Mouse (Mus musculus) embryo, embryonic 11.5 days (tissue): ENCODE data around the gene Cwc15.
"Not testable (repeated sequence)": the region's sequence is repeated elsewhere in the genome, so short reads cannot be mapped to it uniquely, and the experiment has no call there.

Experiments
- DNase-seq: peaks from one replicate; pipeline ENCODE4 v3.0.0-alpha.2; 2012; ENCODE audit warnings: low read depth, low spot score

Cwc15 gene

DNA sequence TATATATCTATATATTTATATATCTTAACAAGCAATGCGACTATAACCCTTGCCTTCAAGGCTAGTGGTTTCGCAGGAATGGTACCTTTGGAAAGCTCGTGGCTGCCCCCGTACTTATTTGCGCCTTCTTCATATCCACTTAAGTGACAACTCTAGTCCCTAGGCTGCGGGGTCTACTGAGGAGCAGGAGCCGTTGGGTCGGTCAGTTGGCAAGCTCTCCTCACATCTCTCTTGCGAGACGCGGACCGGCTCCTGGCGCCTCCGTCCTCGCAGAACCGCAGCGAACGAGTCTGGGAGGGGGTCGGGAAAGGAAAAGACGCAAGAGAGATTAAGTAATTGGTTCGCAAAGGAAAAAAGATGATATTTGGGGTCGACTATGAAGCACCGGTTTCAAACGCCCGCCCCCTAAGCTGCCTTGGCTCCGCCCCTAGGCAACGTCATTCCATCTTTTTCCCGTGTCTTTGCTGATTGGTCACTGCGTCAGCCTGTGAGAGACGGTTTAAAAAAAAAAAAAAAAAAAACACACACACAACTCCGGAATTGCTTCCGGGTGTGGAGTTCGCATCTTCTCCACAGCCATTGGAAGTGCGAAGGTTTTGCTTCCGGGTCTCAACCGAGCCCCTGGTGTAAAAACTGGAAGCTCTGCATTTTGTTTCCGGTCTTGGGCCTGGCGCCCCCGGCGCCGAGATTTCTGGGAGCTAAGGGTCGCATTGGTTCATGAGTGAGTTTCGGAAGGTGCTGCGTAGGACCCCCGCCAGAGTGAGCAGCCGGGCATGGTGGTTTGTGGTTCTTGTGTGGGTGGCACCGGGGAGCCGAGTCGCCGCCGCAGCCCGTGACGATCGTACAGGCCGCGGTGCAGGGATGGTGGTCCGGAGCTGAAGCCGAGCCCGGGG, at the start of gene Cwc15, which contains the start of gene Kdm4d:
Gene Cwc15 (plus strand): TSS at position 595 of the 893 bp plus-strand sequence.
Gene Kdm4d (minus strand): TSS at position 460 of the 893 bp plus-strand sequence.
- peak; percentile 94 for DNase-seq

DNA sequence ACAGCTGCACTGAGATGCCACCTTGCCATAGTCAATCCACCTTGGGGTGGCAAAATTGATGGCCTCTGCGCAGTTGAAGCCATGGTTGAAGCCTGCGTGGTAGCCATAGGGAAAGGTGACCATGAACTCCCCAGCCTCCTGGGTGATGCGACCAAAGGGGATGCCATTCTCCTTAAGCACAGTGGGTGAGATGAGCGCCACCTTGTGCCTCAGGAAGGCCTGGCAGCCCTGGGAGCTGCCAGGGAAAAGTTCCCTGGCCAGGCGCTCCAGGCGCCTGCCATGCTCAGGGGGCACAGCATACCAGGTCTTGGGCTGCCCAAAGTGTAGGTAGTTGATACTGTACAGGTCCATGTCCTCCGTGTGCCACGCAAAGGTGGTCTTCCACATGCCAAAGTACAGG, 49.3 kb upstream of the Cwc15 start:
- DNase-seq, result not testable (repeated sequence)

DNA sequence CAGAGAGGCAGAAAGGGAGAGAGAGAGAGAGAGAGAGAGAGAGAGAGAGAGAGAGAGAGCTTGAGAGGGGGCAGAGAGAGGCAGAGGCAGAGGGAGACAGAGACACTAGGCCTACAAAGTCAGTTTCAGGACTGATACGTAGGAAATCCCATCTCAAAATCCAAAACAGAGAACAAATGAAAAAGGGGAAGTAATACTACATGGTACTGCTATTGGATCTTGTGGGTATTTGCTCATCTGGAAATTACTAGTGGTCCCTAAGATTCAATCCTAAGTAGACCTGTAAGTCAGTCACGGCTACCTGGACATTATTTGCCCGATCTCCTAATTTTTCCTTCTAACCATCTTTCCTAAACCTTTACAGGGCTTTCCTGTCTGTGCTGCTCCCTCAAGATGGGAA, 44.1 kb upstream of the Cwc15 start:
- DNase-seq, result no peak

DNA sequence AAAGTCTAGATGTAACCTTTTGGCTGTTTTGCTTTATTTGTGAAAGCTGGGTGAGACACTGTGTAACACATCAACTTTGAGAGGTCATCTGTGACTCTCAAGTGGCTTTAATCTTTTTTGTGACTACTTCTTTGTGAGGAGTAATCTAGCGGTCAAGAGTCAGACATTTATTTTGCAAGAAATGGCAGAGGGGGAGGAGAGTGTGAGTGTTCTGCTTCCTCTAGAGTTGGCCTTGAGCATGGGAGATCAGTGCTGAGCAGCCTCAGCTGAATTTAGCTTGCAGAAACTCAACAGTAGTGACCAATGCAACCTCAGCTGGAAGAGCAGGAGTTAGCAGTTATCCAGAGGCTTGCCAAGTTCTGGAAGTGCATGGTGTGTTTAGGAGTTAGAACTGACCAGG, 37.9 kb upstream of the Cwc15 start:
- not testable (repeated sequence) for DNase-seq

DNA sequence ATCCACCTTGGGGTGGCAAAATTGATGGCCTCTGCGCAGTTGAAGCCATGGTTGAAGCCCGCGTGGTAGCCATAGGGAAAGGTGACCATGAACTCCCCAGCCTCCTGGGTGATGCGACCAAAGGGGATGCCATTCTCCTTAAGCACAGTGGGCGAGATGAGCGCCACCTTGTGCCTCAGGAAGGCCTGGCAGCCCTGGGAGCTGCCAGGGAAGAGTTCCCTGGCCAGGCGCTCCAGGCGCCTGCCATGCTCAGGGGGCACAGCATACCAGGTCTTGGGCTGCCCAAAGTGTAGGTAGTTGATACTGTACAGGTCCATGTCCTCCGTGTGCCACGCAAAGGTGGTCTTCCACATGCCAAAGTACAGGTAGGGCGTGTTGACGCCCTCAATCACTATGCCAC, 36.7 kb upstream of the Cwc15 start:
- DNase-seq, result not testable (repeated sequence)

DNA sequence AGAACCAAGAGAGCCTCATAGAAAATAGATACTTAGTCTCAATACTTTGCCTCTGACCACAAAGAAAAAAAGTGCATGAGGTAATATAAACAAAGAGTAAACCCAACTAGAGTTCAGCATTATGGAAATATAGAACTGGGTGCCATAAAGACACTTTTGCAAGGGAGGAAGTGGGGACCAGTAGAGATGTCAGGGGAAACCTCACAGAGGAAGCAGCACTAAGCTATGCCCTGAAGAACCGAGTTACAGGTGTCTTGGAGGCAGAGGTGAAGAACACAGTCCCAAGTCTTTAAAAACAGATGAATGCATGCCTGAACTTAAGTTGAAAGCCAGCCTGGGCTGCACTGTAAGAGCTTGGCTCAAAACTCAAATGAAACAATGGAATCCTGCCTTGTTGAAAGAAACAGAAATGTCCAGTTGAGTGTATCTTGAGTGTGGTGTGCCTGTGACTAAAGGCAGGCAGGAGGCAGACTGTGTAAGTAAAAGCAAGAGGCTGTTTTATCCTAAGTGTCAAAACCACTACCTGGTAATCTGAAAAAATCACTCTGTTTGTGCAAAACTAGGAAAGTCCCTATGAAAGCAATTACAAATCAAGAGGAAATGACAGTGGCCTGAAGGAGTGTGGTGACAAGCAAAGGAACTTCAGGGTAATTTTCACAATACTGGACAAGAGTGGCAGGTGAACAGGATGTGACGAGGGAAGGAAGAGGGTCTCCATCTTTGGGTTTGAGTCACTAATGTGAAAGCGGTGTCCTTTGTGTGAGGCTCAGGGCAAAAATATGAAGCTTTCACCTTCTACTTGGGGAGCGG, 1.3 kb upstream of the Cwc15 start:
- DNase-seq, result no peak

DNA sequence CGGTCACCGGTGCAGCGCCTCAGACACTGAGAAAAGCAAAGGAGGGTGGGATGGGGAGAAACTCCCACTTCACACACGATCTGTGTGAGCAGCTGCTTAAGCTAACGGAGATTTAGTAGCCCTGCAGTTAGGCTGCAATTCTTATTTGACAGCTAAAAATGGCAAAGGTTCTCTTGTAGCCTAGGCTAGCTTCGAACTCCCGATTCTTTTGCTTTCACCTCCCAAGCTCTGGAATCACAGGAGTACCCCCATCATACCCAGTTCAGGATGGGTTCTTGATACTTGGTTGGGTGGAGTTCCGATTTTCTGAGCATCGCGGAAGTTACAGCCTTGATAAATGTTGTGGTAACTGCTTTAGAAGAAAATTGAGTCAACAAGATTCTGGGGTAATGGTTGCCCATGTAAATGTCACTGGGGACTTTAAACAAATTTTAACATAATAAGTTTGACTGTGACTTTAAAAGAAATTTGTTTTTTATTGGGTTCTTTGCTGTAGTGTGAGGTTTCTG, 553 bp downstream of the Cwc15 start:
- no peak for DNase-seq

DNA sequence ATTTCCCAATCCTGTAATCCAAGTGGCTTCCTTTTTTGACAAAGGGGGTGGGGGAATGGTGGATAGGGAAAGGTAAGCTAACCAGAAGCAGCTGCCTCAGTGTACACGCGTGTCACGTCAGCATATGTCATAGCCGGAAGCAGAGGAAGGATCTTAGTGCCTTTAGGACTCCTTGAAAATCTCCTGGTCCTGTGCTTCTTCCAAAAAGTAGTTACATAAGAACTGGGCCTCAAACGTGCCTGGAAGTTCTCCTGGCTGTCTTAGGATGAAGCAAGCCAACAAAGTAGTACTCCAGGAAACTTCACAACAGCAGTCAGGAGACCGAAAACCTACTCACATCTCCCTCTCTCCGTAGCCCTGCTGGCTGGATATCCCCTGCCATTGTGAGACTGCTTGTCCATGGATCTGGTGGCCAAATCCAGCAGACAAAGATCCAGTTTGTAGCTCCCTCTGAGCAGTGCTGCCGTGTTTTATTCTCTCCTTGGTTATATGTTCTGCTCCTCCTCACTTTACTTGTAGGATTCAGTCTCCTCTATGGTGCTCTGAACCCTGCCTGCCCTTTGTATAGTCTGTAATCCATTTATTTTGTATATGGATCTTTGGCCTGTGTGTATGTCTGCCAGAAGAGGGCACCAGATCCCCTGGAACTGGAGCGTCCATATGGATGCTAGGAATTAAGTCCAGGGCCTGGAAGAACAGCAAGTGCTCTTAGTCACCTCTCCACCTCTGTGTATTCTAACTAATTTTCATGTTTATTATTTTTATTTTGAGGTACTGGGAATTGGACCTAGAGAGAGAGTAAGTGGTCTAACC, 12.4 kb downstream of the Cwc15 start:
- peak; percentile 43 for DNase-seq

DNA sequence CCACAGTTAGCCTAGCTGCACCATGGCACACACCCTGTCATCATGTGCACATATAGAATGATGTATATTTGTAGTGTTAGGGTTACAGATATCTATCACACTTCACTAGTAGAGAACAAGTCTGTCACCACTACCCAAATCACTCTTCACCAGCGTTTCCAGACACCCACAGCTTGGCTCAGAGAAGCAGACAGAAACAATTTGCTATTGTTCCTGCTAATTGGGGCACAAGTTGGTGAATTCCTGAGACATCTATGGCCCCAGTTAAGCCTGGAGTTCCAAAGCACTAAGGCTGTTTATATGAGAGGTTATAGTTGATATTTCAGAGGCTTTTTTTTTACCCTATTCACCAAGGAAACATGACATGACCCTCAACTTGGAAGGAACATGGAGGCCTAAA, 16.9 kb downstream of the Cwc15 start:
- DNase-seq, result no peak

DNA sequence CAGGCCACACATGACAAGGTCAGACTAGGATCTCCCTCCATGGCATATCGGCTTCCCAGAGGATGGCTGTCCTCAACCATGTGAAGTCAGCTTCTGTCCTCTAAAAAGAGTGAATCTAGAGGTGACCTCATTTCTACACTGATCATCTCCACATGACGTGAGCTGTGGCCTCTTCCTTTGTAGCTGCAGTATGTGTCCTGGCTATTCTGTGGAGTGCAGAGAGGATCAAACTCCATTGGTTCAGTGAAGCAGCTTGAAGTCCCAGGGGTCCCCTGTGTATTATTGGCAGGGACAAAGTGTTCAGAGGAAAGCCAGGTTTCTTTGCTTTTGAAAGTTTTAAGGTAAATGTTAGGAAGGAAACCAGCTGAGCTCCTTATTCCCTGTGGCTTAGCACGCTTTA, 17.7 kb downstream of the Cwc15 start:
- no peak for DNase-seq

DNA sequence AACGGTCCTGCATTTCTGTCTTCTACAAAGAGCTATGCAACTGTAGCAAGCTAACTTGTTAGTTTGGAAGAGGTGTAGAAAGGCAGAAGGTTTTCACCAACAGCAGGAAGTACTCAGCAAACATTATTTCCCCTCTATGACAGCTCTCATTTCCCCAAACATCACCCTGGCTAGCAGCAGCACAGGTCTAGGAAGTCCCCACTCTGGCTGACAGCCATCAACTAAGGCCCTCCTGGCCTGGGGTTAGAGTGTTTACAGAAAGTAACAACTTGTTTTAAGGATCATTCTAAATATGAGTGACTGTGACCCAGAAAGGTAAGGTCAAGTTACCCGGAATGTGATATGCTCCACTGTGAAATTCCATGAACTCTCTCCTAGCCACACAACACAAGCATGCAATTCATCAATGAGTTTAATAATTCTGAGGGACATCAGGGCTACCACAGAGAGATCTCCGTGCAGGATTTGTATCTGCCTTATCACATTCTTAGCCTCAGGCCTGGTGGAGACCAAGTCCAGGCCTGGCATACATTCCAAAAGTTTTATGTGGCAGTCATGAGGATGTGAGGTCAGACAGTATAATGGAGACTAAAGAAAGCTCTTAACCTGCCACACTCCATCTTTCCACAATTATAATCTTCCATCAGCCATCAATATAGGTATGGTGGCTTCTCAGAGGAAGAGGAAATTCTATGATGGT, 20.7 kb downstream of the Cwc15 start:
- no peak for DNase-seq

DNA sequence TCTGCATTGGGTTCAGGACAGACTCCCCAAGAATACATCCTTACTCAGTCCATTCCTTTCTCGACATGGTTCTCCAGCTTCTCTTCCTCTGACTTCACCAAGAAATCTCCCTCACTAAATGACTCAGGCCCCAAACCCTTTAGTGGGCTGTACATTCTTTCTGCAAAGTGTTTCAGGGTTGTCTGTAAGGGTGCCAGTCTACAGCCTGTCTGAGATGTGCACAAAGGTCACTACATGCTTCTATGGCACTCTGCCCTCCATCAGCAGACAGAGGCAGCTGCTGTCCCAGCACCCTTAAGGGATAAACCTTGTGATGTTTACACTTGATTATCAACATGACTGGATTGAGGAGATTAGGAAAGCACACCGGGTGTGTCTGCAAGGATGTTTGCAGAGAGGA, 21.3 kb downstream of the Cwc15 start:
- no peak for DNase-seq

DNA sequence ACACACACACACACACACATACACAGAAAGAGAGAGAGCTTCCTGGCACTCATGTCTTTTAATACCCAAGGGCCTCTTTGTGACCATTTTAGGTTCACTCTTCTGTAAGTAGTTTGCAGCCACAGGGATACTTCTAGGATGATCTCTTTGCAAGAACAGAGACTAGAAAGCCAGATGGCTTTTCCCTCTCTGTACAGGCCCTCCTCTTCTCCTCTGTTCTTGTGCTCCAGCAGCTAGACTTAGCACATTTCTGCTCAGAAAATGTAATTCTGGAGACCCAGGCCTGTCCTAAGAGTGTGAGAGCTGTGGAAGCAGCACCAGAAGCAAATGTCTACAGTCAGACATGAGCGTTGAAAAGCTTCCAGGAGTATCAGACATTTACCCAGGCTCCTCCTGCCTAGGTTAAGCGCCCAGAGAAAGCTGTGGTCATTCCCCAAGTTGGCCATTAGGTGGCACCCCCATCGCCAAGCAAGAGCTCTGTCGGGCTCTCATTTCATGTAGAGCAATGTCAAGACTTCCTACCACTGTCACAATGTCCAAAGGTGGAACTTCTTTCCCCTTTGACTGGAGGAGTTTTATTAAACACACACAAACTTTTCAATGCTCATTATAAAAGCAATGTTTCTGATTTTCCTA, 23.1 kb downstream of the Cwc15 start:
- DNase-seq, result peak; percentile 65

DNA sequence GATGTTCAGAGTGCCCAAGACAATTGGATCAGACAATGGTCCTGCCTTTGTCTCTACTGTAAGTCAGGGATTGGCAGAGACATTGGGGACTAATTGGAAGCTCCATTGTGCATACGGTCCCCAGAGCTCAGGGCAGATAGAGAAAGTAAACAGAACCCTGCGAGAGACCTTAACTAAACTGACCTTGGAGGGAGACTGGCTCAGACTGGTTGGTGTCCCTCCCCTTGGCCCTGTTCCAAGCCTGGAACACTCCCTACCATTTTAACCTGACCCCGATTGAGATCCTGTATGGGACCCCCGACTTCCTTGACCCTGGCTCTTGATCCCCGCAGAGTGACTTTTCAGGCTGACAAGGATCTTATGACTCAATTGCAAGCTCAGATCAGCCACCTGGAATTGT, 29.6 kb downstream of the Cwc15 start:
- DNase-seq, result no peak

DNA sequence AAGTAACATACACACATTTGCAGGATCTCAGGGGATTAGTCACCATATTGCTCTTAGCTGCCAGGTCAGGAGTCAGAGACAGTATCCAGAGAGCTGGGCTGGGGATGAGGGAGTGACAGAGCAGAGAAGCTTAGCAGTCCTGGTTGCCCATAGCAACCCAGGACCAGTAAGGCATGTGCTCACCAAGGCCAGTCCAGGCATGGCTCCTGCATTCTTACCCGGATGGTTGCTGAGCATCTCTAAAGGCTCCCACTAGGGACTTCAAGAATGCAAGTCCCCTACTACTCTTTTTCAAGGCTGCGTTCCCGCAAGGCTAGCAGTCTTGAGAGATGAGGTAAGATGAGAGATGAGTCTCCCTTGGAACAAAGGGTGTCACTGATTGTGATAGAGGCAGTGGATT, 31.9 kb downstream of the Cwc15 start:
- no peak for DNase-seq

DNA sequence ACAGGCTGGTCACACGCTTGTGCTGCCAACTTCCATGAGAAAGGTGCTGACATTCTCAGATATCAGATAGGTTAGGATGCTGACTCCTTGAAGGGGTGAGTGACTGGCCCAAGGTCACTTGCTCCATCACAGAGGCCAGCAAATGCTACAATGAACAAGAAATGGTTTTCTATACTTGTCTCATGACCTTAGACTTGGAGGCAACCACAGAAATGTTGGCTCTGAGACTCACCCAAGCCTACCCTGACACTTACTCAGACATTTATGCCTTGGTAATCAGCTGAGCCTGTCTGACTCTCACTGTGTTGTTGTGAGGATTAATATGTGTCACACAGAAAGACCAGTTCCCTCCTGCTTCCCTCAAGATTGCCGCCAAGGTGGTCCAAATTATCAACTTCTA, 33.2 kb downstream of the Cwc15 start:
- DNase-seq, result no peak

DNA sequence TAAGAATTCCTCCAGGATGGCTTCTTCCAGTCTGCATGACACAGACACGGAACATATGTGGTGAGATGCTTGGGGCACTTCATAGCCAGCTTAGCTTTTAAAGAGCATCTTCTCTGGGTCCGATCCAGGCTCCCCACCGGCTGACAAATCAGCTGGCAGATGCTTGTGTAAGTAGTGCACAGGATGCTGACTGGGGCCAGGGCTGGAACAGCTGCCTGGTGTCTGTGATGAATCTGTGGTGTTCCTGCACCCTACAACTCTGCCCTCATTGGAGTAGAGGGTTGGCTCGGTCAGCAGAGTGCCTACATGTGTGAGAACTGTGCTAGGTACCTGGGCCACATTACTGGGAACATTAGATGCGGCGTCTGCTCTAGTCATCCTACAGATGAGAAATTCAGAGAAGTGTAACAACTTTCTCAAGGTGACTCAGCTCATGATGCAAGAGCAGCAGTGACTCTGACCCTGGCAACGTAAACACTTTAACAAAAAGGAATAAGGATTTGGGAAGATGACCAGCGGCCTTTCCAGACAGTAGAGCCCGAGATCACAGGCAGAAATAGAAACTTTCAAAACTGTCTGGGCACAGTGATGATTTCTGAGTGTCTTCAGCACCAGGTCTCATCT, 34.5 kb downstream of the Cwc15 start:
- DNase-seq, result no peak

DNA sequence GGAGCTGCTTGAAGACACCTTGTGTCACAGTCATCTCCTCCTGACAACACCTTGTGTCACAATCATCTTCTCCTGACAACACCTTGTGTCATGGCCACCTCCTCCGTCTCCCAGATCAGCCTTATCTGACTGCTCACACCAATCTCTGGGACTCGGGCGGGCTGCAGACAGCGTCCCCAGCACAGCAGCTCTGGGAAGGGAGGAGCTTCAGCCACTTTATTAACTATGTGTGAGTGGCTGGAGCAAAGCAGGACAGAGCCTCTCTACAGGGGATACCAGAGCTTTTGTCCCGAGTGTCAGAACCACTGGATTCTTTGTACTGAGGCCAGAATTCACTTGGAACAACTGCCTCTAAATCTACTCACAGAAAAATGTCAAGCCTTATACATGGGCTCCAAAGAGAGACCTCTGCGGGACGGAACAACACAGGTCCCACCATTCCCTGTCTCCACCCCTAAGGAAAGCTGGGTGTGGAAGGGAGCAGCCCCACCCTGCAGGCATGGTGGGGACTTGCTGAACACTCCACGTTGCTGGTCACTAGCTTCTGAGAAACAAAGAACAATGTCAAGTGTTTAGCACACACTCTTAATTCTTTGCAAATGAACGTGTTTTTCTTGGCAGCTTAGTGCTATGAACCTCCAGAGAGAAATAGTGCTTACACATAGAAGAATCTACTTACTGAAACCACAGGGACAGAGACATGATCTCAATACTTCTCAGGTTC, 43.8 kb downstream of the Cwc15 start:
- DNase-seq, result no peak

DNA sequence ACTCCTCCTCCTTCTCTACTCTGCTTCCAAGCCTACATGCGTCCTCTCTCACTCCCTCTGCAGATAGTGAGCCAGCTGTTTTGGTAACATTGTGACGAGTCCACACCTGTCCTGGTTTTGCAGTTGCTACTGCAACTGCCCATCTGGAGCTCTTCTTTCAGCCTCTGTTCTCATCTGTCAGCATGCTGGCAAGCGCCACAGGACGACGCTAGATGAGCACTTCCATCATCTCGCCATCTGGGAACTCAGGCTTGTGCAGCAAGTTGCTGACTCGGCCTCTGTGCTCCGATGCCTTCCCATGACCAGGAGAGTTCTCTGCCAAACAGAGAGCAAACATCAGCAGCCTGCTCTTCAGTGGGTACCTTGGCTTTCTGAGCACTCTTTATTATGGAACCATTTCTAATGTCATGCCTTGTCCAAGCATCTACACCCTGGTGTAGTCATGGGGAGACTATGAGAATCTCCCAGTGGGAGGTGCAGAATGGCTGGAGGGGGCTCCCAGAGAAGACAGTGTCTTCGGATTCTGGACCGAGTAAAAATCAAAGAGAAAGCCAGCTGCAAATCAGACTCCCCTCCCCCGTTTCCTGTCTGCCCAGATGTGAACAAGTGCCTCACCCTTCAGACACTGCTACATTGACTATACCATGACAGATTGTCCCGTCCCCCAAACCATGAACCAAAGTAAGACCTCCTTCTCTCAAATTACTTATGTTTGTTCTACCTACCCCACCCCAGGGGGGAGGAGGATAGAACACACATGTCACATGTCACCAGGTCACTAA, 47.4 kb downstream of the Cwc15 start:
- DNase-seq, result no peak
